Mouse (Mus musculus): ENCODE data around the gene Plpp1. TPM values are rescaled to one million over a fixed set of nuclear protein-coding genes. Genes with fewer than 3 reads are reported as not detected.

Plpp1 gene
- total and polyA plus RNA-seq, 3 experiments: 1.5 to 19.4 (median 3.4) TPM

- peaks cover 7% of the 10 kb centered on the region; the same call in 1 of the 2 replicates for H3K27me3 ChIP-seq (ENCODE audit: insufficient read depth, low read length)
- H3K9me3 ChIP-seq (replicated peaks): no peaks in the 10 kb centered on the region
- ATAC-seq (ENCODE audit: extremely low read depth, insufficient number of reproducible peaks, low FRiP score, poor library complexity, severe bottlenecking): no peak
- H3K4me3 ChIP-seq (ENCODE audit: low read depth, low read length): no peak overlapping the region
- TF ChIP-seq POLR2AphosphoS5 (IDR thresholded peaks at IDR 0.05; ENCODE audit: insufficient replicate concordance, low read depth, low read length) (no peak), TAL1 (conservative IDR thresholded peaks at IDR 0.05; ENCODE audit: low read depth, low read length) (no peak), GATA2 (IDR thresholded peaks at IDR 0.05; ENCODE audit: borderline replicate concordance, low read depth, low read length) (no peak), GATA1 (IDR thresholded peaks at IDR 0.05; ENCODE audit: borderline replicate concordance, low read length) (no peak)
- H3K36me3 ChIP-seq (replicated peaks): no peaks in the 10 kb centered on the region
- H3K4me1 ChIP-seq (ENCODE audit: insufficient read depth, low read depth, low read length): peaks cover 11% of the 10 kb centered on the region
- no peak for DNase-seq (ENCODE audit: low spot score)
Measured at GRCm38 (mm10) chr13:112785305-112785704, 15.3 kb upstream of the Plpp1 start.

- peaks cover 18% of the 10 kb centered on the region for H3K4me1 ChIP-seq (ENCODE audit: insufficient read depth, low read depth, low read length)
- DNase-seq (ENCODE audit: low spot score) (no peak), ATAC-seq (ENCODE audit: extremely low read depth, insufficient number of reproducible peaks, low FRiP score, poor library complexity, severe bottlenecking) (no peak)
- no peak overlapping the region for H3K4me3 ChIP-seq (ENCODE audit: low read depth, low read length)
- no peaks in the 10 kb centered on the region for H3K36me3 ChIP-seq (replicated peaks)
- peaks cover 4% of the 10 kb centered on the region; the same call in 1 of the 2 replicates for H3K27me3 ChIP-seq (ENCODE audit: insufficient read depth, low read length)
- no peak for TF ChIP-seq CTCF (IDR thresholded peaks at IDR 0.05; ENCODE audit: low read depth, low read length)
- no peak for TF ChIP-seq GATA2 (IDR thresholded peaks at IDR 0.05; ENCODE audit: borderline replicate concordance, low read depth, low read length)
- TF ChIP-seq POLR2AphosphoS5 (IDR thresholded peaks at IDR 0.05; ENCODE audit: insufficient replicate concordance, low read depth, low read length): no peak
- TF ChIP-seq TAL1 (conservative IDR thresholded peaks at IDR 0.05; ENCODE audit: low read depth, low read length): no peak
- TF ChIP-seq GATA1 (IDR thresholded peaks at IDR 0.05; ENCODE audit: borderline replicate concordance, low read length): no peak
- H3K9me3 ChIP-seq (replicated peaks): no peaks in the 10 kb centered on the region
Measured at GRCm38 (mm10) chr13:112786142-112786541, 14.4 kb upstream of the Plpp1 start.

GRCm38 (mm10) chr13:112786942-112787533 is 13.6 kb upstream of the Plpp1 start:
- Histone ChIP-seq H3K36me3 (replicated peaks) (no peaks in the 10 kb centered on the region), H3K9me3 (replicated peaks) (no peaks in the 10 kb centered on the region), H3K4me1 (ENCODE audit: insufficient read depth, low read depth, low read length) (peaks cover 24% of the 10 kb centered on the region), H3K27me3 (ENCODE audit: insufficient read depth, low read length) (peaks cover 2% of the 10 kb centered on the region; the same call in 1 of the 2 replicates), H3K4me3 (ENCODE audit: low read depth, low read length) (no peak overlapping the region)
- no peak for DNase-seq (ENCODE audit: low spot score)
- no peak for ATAC-seq (ENCODE audit: extremely low read depth, insufficient number of reproducible peaks, low FRiP score, poor library complexity, severe bottlenecking)
- TF ChIP-seq TAL1 (conservative IDR thresholded peaks at IDR 0.05; ENCODE audit: low read depth, low read length) (no peak), POLR2AphosphoS5 (IDR thresholded peaks at IDR 0.05; ENCODE audit: insufficient replicate concordance, low read depth, low read length) (no peak), GATA1 (IDR thresholded peaks at IDR 0.05; ENCODE audit: borderline replicate concordance, low read length) (no peak), GATA2 (IDR thresholded peaks at IDR 0.05; ENCODE audit: borderline replicate concordance, low read depth, low read length) (no peak), CTCF (IDR thresholded peaks at IDR 0.05; ENCODE audit: low read depth, low read length) (no peak)

GRCm38 (mm10) chr13:112790774-112791173 is 9.8 kb upstream of the Plpp1 start:
- ATAC-seq (ENCODE audit: extremely low read depth, insufficient number of reproducible peaks, low FRiP score, poor library complexity, severe bottlenecking): no peak

GRCm38 (mm10) chr13:112791906-112792305 is 8.7 kb upstream of the Plpp1 start:
- DNase-seq (ENCODE audit: low spot score) (no peak), ATAC-seq (ENCODE audit: extremely low read depth, insufficient number of reproducible peaks, low FRiP score, poor library complexity, severe bottlenecking) (no peak)
- Histone ChIP-seq H3K9me3 (replicated peaks) (no peaks in the 10 kb centered on the region), H3K27me3 (ENCODE audit: insufficient read depth, low read length) (peaks cover 8% of the 10 kb centered on the region; the same call in 1 of the 2 replicates), H3K36me3 (replicated peaks) (no peaks in the 10 kb centered on the region), H3K4me3 (ENCODE audit: low read depth, low read length) (no peak overlapping the region), H3K4me1 (ENCODE audit: insufficient read depth, low read depth, low read length) (peaks cover 27% of the 10 kb centered on the region)
- TF ChIP-seq POLR2AphosphoS5 (IDR thresholded peaks at IDR 0.05; ENCODE audit: insufficient replicate concordance, low read depth, low read length): no peak
- TF ChIP-seq TAL1 (conservative IDR thresholded peaks at IDR 0.05; ENCODE audit: low read depth, low read length): no peak
- TF ChIP-seq GATA2 (IDR thresholded peaks at IDR 0.05; ENCODE audit: borderline replicate concordance, low read depth, low read length): no peak
- no peak for TF ChIP-seq CTCF (IDR thresholded peaks at IDR 0.05; ENCODE audit: low read depth, low read length)
- no peak for TF ChIP-seq GATA1 (IDR thresholded peaks at IDR 0.05; ENCODE audit: borderline replicate concordance, low read length)

More at GRCm38 (mm10) chr13:112790774-112791173, 9.8 kb upstream of the Plpp1 start:
- H3K27me3 ChIP-seq (ENCODE audit: insufficient read depth, low read length): peaks cover 8% of the 10 kb centered on the region; the same call in 1 of the 2 replicates
- TF ChIP-seq CTCF (IDR thresholded peaks at IDR 0.05; ENCODE audit: low read depth, low read length) (no peak), POLR2AphosphoS5 (IDR thresholded peaks at IDR 0.05; ENCODE audit: insufficient replicate concordance, low read depth, low read length) (no peak), GATA1 (IDR thresholded peaks at IDR 0.05; ENCODE audit: borderline replicate concordance, low read length) (no peak), GATA2 (IDR thresholded peaks at IDR 0.05; ENCODE audit: borderline replicate concordance, low read depth, low read length) (no peak), TAL1 (conservative IDR thresholded peaks at IDR 0.05; ENCODE audit: low read depth, low read length) (no peak)
- no peaks in the 10 kb centered on the region for H3K9me3 ChIP-seq (replicated peaks)
- DNase-seq (ENCODE audit: low spot score): no peak
- no peak overlapping the region for H3K4me3 ChIP-seq (ENCODE audit: low read depth, low read length)
- H3K4me1 ChIP-seq (ENCODE audit: insufficient read depth, low read depth, low read length): peaks cover 27% of the 10 kb centered on the region
- no peaks in the 10 kb centered on the region for H3K36me3 ChIP-seq (replicated peaks)

- no peaks in the 10 kb centered on the region for H3K36me3 ChIP-seq (replicated peaks)
- TF ChIP-seq CTCF (IDR thresholded peaks at IDR 0.05; ENCODE audit: low read depth, low read length) (no peak), TAL1 (conservative IDR thresholded peaks at IDR 0.05; ENCODE audit: low read depth, low read length) (no peak), GATA1 (IDR thresholded peaks at IDR 0.05; ENCODE audit: borderline replicate concordance, low read length) (no peak), GATA2 (IDR thresholded peaks at IDR 0.05; ENCODE audit: borderline replicate concordance, low read depth, low read length) (no peak), POLR2AphosphoS5 (IDR thresholded peaks at IDR 0.05; ENCODE audit: insufficient replicate concordance, low read depth, low read length) (no peak)
- peaks cover 10% of the 10 kb centered on the region; the same call in 1 of the 2 replicates for H3K27me3 ChIP-seq (ENCODE audit: insufficient read depth, low read length)
- H3K4me3 ChIP-seq (ENCODE audit: low read depth, low read length): no peak overlapping the region
- no peak for ATAC-seq (ENCODE audit: extremely low read depth, insufficient number of reproducible peaks, low FRiP score, poor library complexity, severe bottlenecking)
- no peaks in the 10 kb centered on the region for H3K9me3 ChIP-seq (replicated peaks)
- H3K4me1 ChIP-seq (ENCODE audit: insufficient read depth, low read depth, low read length): peaks cover 34% of the 10 kb centered on the region
- no peak for DNase-seq (ENCODE audit: low spot score)
Measured at GRCm38 (mm10) chr13:112798243-112798952, 2.2 kb upstream of the Plpp1 start.
